Mouse (Mus musculus) stomach, postnatal 0 days (tissue): Measurements from ENCODE around the gene Cnst.

Source experiments
- CTCF ChIP-seq: IDR thresholded peaks from 2 replicates; pipeline ENCODE4 v1.5.1; 2016; ENCODE audit warnings: antibody characterized with exemption, low read depth, mild to moderate bottlenecking, moderate library complexity
- EP300 ChIP-seq: optimal IDR thresholded peaks from 2 replicates; pipeline ENCODE3; 2016; ENCODE audit warnings: antibody characterized with exemption

- TF ChIP-seq EP300 (no peak), CTCF (no peak)
These were observed 81.7 kb downstream of the Cnst start for GRCm38 (mm10) chr1:179627855-179628254.
